In genomic region chr7:101472598-101473558, GRCm38 (mm10) we compare ENCODE assay signal across 9 mouse cellular contexts. TPM values are rescaled to one million over a fixed set of nuclear protein-coding genes. Genes with fewer than 3 reads are reported as not detected.
DNase-seq lines count a peak whose midpoint lies in the region; ATAC-seq and TF ChIP-seq lines count a peak whose summit lies in the region.
"Had no signal": no experiment of that assay in that cellular context is flagged by ENCODE, and none has a peak within 500 bp of the region (broad histone marks: within the 10 kb centered on the region; RNA-seq: fewer than 3 reads in every experiment).

No protein-coding gene starts in this region.

- peaks cover 4% of the 10 kb centered on the region; the same call in 1 of the 2 replicates for H3K4me1 ChIP-seq in kidney, adult 2 months (ENCODE audit: control insufficient read depth, insufficient read depth, low read length)
- H3K4me1 ChIP-seq in midbrain, postnatal 0 days (ENCODE audit: insufficient read depth, low read length), result no peaks in the 10 kb centered on the region
- H3K4me1 ChIP-seq in midbrain, embryonic 16.5 days (ENCODE audit: control insufficient read depth, insufficient read depth, low read length), result no peaks in the 10 kb centered on the region
- H3K4me1 ChIP-seq in heart, embryonic 13.5 days, result peaks cover 33% of the 10 kb centered on the region

- TF ChIP-seq CTCF in kidney, adult 2 months (conservative IDR thresholded peaks at IDR 0.05; ENCODE audit: insufficient read depth, insufficient read length, low read depth, low read length), result no peak
- no peak for TF ChIP-seq CTCF in midbrain, postnatal 0 days (IDR thresholded peaks at IDR 0.05)

- H3K4me2 ChIP-seq in midbrain, postnatal 0 days (ENCODE audit: low read depth, low read length, poor library complexity, severe bottlenecking), result no peak overlapping the region
- no peak overlapping the region for H3K4me2 ChIP-seq in midbrain, embryonic 16.5 days (ENCODE audit: low read length)
- H3K4me2 ChIP-seq in heart, embryonic 13.5 days, result peak overlapping the region; percentile 16
- H3K4me2 ChIP-seq in myocyte (ENCODE audit: low read depth), result peak overlapping the region; percentile 58

- H3K9ac ChIP-seq in midbrain, postnatal 0 days (replicated peaks; ENCODE audit: low read length, poor library complexity, severe bottlenecking), result no peak overlapping the region
- H3K9ac ChIP-seq in midbrain, embryonic 16.5 days (ENCODE audit: low read depth, low read length), result no peak overlapping the region
- no peak overlapping the region for H3K9ac ChIP-seq in heart, embryonic 13.5 days

- 45% methylated on average over 10 of the region's 10 CpGs for WGBS in kidney, adult 2 months
- WGBS in midbrain, postnatal 0 days, result 70% methylated on average over 10 of the region's 10 CpGs
- 57% methylated on average over 10 of the region's 10 CpGs for WGBS in midbrain, embryonic 16.5 days
- WGBS in heart, embryonic 13.5 days, result 35% methylated on average over 10 of the region's 10 CpGs

- H3K36me3 ChIP-seq in kidney, adult 2 months (ENCODE audit: control insufficient read depth, insufficient read depth, low read length), result no peaks in the 10 kb centered on the region
- no peaks in the 10 kb centered on the region for H3K36me3 ChIP-seq in midbrain, postnatal 0 days (ENCODE audit: insufficient read depth, low read length)
- H3K36me3 ChIP-seq in midbrain, embryonic 16.5 days (ENCODE audit: control insufficient read depth, insufficient read depth, low read length), result no peaks in the 10 kb centered on the region
- H3K36me3 ChIP-seq in heart, embryonic 13.5 days, result no peaks in the 10 kb centered on the region
- H3K36me3 ChIP-seq in myocyte (ENCODE audit: control insufficient read depth, insufficient read depth), result no peaks in the 10 kb centered on the region

- H3ac ChIP-seq in myocyte (ENCODE audit: control insufficient read depth, insufficient read length), result no peak overlapping the region

- H3K4me3 ChIP-seq in kidney, adult 2 months (ENCODE audit: insufficient read depth, low read depth, low read length), result no peak overlapping the region
- no peak overlapping the region for H3K4me3 ChIP-seq in midbrain, postnatal 0 days (ENCODE audit: low read depth, low read length)
- no peak overlapping the region for H3K4me3 ChIP-seq in midbrain, embryonic 16.5 days (ENCODE audit: low read depth, low read length)
- H3K4me3 ChIP-seq in heart, embryonic 13.5 days, result no peak overlapping the region
- no peak overlapping the region for H3K4me3 ChIP-seq in myocyte

- H3K79me2 ChIP-seq in myocyte (ENCODE audit: control insufficient read depth, insufficient read depth), result peaks cover 3% of the 10 kb centered on the region

- H3K27me3 ChIP-seq in kidney, adult 2 months (replicated peaks; ENCODE audit: control insufficient read depth, insufficient read depth, low read length), result no peaks in the 10 kb centered on the region
- no peaks in the 10 kb centered on the region for H3K27me3 ChIP-seq in midbrain, postnatal 0 days (ENCODE audit: insufficient read depth, low read length)
- no peaks in the 10 kb centered on the region for H3K27me3 ChIP-seq in midbrain, embryonic 16.5 days (ENCODE audit: control insufficient read depth, insufficient read depth, low read depth, low read length)
- H3K27me3 ChIP-seq in heart, embryonic 13.5 days (replicated peaks), result 0 out of 2 replicates have a peak, but pooled peaks cover 10% of the 10 kb centered on the region
- H3K27me3 ChIP-seq in myocyte (ENCODE audit: control insufficient read depth, insufficient read depth, insufficient read length), result no peaks in the 10 kb centered on the region

- no peak for TF ChIP-seq POLR2A in kidney, adult 2 months (IDR thresholded peaks at IDR 0.05; ENCODE audit: low read depth, low read length)
- no peak for TF ChIP-seq POLR2A in myocyte (IDR thresholded peaks at IDR 0.05; ENCODE audit: insufficient read length, low read depth)

- 0 out of 2 replicates have a peak, but pooled peaks have one; percentile 12 for ATAC-seq in midbrain, postnatal 0 days (ENCODE audit: low FRiP score)
- no peak for ATAC-seq in midbrain, embryonic 16.5 days
- ATAC-seq in heart, embryonic 13.5 days (ENCODE audit: extremely low read depth, insufficient number of reproducible peaks, low FRiP score, low TSS enrichment), result no peak

- DNase-seq in kidney, adult 2 months, result peak; percentile 61
- no peak for DNase-seq in kidney, adult 11 months
- DNase-seq in midbrain, postnatal 0 days (ENCODE audit: low spot score), result no peak
- DNase-seq in embryo, embryonic 10.5 days (ENCODE audit: low spot score), result no peak
- DNase-seq in cerebellum, adult 11 months, result no peak
- DNase-seq: spleen, adult 18-20 months had no signal

- H3K27ac ChIP-seq in kidney, adult 2 months (ENCODE audit: insufficient read depth, low read depth, low read length), result peak overlapping the region; percentile 42; the same call in 1 of the 2 replicates
- no peak overlapping the region for H3K27ac ChIP-seq in midbrain, postnatal 0 days (ENCODE audit: low read depth, low read length)
- H3K27ac ChIP-seq in midbrain, embryonic 16.5 days (ENCODE audit: low read length), result no peak overlapping the region
- H3K27ac ChIP-seq in heart, embryonic 13.5 days (replicated peaks), result peak overlapping the region; percentile 53

- H3K9me3 ChIP-seq in midbrain, postnatal 0 days (ENCODE audit: low read length), result no peaks in the 10 kb centered on the region
- H3K9me3 ChIP-seq in midbrain, embryonic 16.5 days (replicated peaks; ENCODE audit: control insufficient read depth, low read length, poor library complexity, severe bottlenecking), result no peaks in the 10 kb centered on the region
- H3K9me3 ChIP-seq in heart, embryonic 13.5 days, result no peaks in the 10 kb centered on the region

TF ChIP-seq in myocyte, 11 proteins besides CTCF, POLR2A, EP300 and RAD21:
- TF ChIP-seq REST (IDR thresholded peaks at IDR 0.05; ENCODE audit: insufficient read depth, insufficient read length), result no peak

RNA-seq across cellular contexts. Expression of gene Pde2a, which starts 51.4 kb away (rescaled TPM):
- 26.9 and 28.6 TPM in 2 replicates for polyA plus RNA-seq in kidney, adult 2 months (2012; rRNA removed)
- 49.6 and 53.9 TPM in 2 replicates for total RNA-seq in midbrain, postnatal 0 days (2014; rRNA removed)
- 31.4 and 33.8 TPM in 2 replicates for polyA plus RNA-seq in midbrain, postnatal 0 days (2015; fragmentation: Nextera tagmentation; extraction: Ambion mirVana)
- 31.6 and 35.5 TPM in 2 replicates for polyA plus RNA-seq in midbrain, embryonic 16.5 days (2015; fragmentation: Nextera tagmentation; extraction: Ambion mirVana)
- polyA plus RNA-seq in heart, embryonic 13.5 days (2015; fragmentation: Nextera tagmentation; extraction: Ambion mirVana), result 10.4 and 11.5 TPM in 2 replicates
- polyA plus RNA-seq in myocyte (2012; fragmentation: generic; extraction: Trizol), result 49.3 TPM

Comparison
In these comparisons a context has a peak if more than half of its experiments do, and no peak if none do; other contexts are left out.
1. H3K27ac ChIP-seq: peak in kidney, adult 2 months (single experiment) and heart, embryonic 13.5 days (single experiment); none in midbrain, postnatal 0 days (single experiment) and midbrain, embryonic 16.5 days (single experiment).
2. H3K4me2 ChIP-seq: peak in heart, embryonic 13.5 days (single experiment) and myocyte (single experiment); none in midbrain, postnatal 0 days (single experiment) and midbrain, embryonic 16.5 days (single experiment).